Mouse (Mus musculus) frontal cortex, postnatal 36 days (tissue): ENCODE results near the gene Cck.

Experiments used
- DNase-seq, 2 experiments: peaks; one replicate each; pipeline ENCODE4 v3.0.0; 2022; ENCODE audit warnings: low spot score in 2 of 2

Cck gene

DNA sequence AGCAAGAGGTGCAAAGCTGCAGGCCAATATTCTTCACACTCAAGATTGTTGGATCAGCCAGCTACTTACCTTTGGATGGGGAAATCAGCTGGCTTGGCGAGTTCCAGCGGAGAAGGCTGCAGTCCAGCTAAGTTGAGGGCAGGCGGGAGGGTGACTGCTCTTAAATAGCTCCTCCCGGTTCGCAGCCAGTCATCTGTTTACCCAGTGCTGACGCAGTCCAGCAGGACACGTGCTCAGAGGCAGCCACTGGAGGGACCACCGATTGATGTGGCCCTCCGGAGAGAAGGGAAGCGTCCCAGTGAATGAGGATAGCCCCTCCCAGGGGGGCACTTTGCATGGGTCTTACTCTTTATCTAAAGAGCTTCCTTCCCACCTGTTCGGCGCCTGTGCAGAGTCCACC is at the start of gene Cck:
Gene Cck, minus strand, starts transcription at position 166 of the 400 bp plus-strand sequence.
- DNase-seq, result peak; percentile 75 to 76

DNA sequence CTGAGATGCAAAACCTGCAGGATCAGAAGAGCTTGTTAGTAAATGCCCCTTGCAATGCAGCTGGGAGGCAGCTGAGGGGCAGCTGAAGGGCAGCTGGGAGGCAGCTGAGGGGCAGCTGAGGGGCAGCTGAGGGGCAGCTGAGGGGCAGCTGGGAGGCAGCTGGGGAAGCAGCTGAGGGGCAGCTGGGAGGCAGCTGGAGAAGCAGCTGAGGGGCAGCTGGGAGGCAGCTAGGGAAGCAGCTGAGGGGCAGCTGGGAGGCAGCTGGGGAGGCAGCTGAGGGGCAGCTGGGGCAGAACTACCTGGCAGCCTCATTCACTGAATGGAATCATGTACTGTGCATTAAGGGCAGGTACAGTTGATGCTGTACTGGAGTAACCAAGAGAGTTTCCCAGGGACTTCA is 46.0 kb upstream of the Cck start:
- no peak for DNase-seq

- DNase-seq, result no peak
These were observed 37.1 kb upstream of the Cck start for GRCm38 (mm10) chr9:121532626-121533025.

DNA sequence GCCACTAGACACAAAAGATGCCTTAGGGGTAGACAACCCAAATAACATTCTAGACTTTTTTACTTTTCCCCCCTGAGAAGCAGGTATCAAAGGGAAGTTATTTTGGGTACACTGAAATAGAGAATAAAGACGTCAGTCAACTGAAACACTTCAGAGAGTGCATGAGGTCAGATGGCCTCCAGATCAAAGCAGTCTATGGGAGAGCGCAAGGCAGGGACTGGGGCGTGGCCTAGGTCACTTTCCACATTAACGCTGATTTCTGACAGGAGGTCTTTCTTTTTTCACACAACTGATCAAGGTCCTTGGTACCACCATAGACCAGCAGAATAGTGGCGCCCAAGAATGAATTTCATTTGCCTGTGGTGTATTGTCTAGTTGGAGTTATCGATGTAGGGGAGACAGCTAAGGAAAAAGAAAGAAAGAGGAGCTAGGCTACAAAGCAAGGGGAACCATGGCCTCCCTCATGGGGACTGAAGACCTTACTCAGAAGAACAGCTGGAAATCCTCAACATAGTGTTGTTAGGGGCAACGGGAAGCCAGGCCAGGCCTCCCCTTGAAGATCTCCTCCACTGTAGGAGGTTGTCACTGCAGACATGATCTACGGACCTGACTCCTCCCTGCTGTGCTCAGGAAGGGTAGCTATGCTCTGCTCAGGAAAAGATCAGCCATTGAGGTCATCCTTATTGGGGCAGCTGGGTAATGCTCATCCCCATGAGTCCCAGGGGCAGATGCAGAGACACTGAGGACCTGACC is 33.3 kb upstream of the Cck start:
- no peak for DNase-seq

GRCm38 (mm10) chr9:121526171-121526570 is 30.7 kb upstream of the Cck start:
- no peak for DNase-seq

DNA sequence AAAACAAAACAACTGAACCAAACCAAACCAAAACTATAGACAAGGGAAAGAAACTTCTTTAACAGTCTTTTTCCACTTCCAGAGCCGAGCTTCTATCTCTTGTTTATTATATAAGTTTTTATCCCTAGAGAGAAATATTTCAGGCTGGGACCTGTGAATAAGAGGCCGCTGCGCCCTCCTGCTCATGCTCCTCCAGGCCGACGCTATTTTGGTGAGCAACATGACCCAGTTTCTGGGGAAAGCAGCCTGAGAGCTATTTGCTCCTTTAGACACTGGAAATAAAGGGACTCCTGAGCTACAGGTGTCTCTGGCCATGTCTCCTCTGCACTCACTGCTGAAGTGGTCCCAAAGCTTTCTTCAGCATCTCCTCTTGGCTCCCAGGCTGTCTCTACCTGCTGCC is 24.6 kb upstream of the Cck start:
- DNase-seq, result no peak

DNA sequence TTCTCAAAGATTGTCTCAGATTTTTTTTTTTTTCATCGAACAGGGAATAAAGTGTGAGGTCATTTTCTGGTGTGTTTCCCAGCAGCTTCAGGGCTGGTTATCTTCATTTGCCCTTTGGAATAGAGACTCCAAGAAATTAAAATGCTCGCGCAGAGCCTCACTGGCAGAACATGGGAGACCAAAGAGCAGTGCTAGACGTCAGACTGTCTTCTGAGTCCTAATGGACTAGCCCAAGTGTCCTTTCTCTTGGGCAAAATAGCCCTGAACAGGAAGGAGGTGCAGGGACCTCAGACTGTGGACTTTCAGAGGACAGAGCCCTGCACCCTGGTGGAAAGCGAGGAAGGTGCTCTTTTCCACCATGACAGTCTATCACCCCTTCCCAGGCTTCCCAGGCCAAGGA is 19.0 kb upstream of the Cck start:
- DNase-seq, result no peak

GRCm38 (mm10) chr9:121511911-121512310 is 16.4 kb upstream of the Cck start:
- no peak for DNase-seq

DNA sequence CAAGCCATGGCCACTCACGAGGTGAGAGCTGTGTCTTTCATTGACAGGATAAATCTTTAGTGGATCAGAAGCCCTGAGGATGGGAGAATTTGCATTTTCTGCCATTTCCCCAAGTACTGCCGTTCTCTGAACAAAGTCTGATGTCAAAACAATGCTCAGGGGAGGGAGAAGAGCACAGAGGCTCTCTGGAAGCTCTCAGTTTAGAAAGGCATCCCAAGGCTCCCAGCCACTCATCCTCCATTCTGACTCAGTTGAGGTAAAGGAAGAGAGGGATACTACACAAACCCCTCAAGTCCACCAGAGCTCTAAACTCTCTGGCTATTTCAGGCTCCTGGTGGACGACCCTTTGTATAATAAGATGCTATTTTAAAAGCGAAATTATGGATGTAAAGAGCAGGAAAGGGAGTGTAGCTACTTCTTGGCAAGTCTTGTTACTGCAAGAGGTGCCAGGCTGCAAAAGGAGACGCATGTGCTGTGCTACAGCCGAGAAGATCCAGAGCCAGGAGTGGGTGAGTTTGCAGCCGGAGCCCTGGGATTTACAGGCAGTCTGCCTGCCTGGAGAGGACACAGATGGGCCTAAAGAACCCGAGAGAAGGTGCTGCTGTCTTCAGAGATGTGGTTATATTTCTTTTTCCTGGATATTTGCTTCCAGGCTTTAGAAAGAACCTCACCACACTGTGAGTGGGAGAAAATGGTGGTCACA is 11.1 kb upstream of the Cck start:
- peak; percentile 69 to 88 for DNase-seq

GRCm38 (mm10) chr9:121505346-121505745 is 9.9 kb upstream of the Cck start:
- peak; percentile 70 to 80 for DNase-seq

DNA sequence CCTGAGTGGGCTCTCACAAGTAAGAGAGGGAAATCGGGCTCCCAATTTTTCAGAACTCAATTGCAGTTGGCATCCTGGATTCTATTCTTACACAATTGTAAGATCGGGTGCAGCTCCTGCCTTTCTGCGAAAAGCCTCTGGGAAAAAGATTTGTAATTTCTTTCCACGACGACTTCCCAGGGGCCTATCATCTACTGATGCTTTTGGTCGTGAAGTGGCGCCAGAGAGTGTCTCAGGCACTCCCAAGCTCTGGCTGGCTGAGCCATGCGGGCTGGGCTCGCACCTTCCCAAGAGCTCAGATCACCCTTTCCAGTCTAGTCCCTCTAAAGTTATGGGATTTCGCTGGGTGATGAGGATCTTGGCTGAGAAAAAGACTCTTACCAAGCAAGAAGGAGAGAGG is 608 bp upstream of the Cck start:
- peak in 1 of 2 experiments; percentile 60 for DNase-seq

GRCm38 (mm10) chr9:121494006-121494767 is 1.3 kb downstream of the Cck start:
- DNase-seq, result no peak

DNA sequence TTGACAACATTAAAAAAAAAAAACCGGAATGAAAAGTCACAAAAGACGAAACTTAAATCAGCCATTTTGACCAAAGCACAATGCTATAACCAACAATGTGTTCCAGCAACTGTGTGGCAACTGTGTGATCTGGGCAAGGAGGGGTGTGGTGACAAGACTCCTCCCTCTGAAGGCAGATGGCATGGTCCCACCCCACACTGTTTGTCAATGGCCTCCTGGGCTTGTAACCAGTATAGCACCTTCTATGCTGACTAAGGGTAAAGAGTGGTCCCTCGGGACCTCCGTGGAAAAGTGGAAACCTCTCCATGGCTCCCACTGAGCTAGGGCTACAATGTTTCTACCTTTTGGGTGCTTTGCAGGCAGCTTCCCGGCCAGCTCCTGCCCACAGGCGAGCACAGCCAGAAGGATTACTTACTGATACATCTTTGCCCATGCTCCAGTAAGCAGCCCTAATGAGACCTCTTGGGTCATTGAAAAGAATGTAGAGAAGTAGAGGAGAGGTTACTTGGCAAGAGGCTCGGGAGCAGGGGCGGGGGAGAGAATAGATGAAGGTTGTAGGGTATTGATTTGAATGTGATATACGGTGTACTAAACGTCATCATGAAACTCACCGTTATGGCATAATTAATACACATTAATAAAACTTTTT is 3.8 kb downstream of the Cck start:
- DNase-seq, result no peak

- peak in 1 of 2 experiments; percentile 44 for DNase-seq
These were observed 8.3 kb downstream of the Cck start for GRCm38 (mm10) chr9:121487216-121487615.

- DNase-seq, result peak; percentile 66 to 75
These were observed 16.0 kb downstream of the Cck start for GRCm38 (mm10) chr9:121479453-121479852.

GRCm38 (mm10) chr9:121477305-121477911 is 18.1 kb downstream of the Cck start:
- peak; percentile 68 to 78 for DNase-seq

- DNase-seq, result no peak
These were observed 19.7 kb downstream of the Cck start for GRCm38 (mm10) chr9:121475488-121476452.

GRCm38 (mm10) chr9:121474771-121475170 is 20.7 kb downstream of the Cck start:
- DNase-seq, result no peak

- DNase-seq, result no peak
These were observed 25.8 kb downstream of the Cck start for GRCm38 (mm10) chr9:121469711-121470110.

GRCm38 (mm10) chr9:121467460-121467859 is 28.0 kb downstream of the Cck start:
- DNase-seq, result no peak
